Mouse (Mus musculus) megakaryocyte, embryonic 14.5 days (primary cell): ENCODE measurements around the gene Trim46. TPM values are rescaled to one million over a fixed set of nuclear protein-coding genes. Genes with fewer than 3 reads are reported as not detected.

ENCODE experiments used
- H3K27me3 ChIP-seq: replicated peaks from 2 replicates; pipeline ENCODE3; 2012; ENCODE audit warnings: inconsistent platforms
- H3K36me3 ChIP-seq: replicated peaks from 2 replicates; pipeline ENCODE3; 2012; ENCODE audit warnings: low read length, inconsistent platforms, mixed read lengths
- H3K4me1 ChIP-seq: 2 replicates; pipeline ENCODE4 v1.6.1; 2012; ENCODE audit warnings: inconsistent platforms
- H3K4me3 ChIP-seq: replicated peaks from 2 replicates; pipeline ENCODE3; 2012; ENCODE audit warnings: moderate library complexity, mild to moderate bottlenecking, inconsistent platforms
- H3K9me3 ChIP-seq: 2 replicates; pipeline ENCODE4 v1.6.1; 2012; ENCODE audit warnings: inconsistent platforms
- FLI1 ChIP-seq: IDR thresholded peaks from 2 replicates; pipeline ENCODE4 v1.6.1; 2012; ENCODE audit warnings: low read length, inconsistent platforms, mixed read lengths
- GATA1 ChIP-seq: IDR thresholded peaks from 3 replicates; pipeline ENCODE4 v1.6.1; 2012; ENCODE audit warnings: mixed read lengths, low read length, inconsistent platforms, borderline replicate concordance
- polyA plus RNA-seq: library from polyadenylated mRNA; stranded (reverse); fragments of >175 nt; gene quantifications from 2 replicates; pipeline ENCODE4 v1.2.3, GENCODE M21; 2012; ENCODE audit warnings: low replicate concordance; ENCODE audit not compliant: insufficient read depth

The Trim46 gene
- polyA plus RNA-seq, 1 experiment, result 2.1 TPM

DNA sequence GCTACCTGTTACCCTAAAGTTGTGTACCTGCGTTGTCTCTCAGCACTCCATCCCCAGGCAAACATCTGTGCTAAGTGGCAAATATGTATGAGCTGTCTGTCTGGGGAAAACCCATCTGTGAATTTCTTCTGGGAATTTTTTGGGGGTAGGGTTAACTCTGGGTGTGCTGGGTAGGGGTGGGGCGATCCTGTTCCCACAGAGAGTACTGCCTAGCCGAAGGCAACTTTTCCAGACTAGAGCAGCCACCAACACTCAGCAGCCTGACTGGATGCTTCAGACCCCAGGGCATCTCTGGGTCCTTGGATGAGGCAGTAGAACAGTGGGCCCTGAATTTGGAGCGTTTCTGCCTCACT is 36.2 kb upstream of the Trim46 start:
- H3K36me3 ChIP-seq, result no peaks in the 10 kb centered on the region
- H3K27me3 ChIP-seq, result peaks cover 90% of the 10 kb centered on the region
- H3K4me1 ChIP-seq, result peaks cover 52% of the 10 kb centered on the region
- H3K4me3 ChIP-seq, result no peak overlapping the region
- H3K9me3 ChIP-seq, result no peaks in the 10 kb centered on the region
- TF ChIP-seq FLI1, result no peak

GRCm38 (mm10) chr3:89281579-89282290 is 35.6 kb upstream of the Trim46 start:
- TF ChIP-seq FLI1 (no peak), GATA1 (no peak)
- Histone ChIP-seq H3K4me1 (peaks cover 52% of the 10 kb centered on the region), H3K9me3 (no peaks in the 10 kb centered on the region), H3K36me3 (no peaks in the 10 kb centered on the region), H3K27me3 (peaks cover 91% of the 10 kb centered on the region), H3K4me3 (peak overlapping the region; percentile 90)

GRCm38 (mm10) chr3:89280606-89281511 is 34.8 kb upstream of the Trim46 start, which contains the start of gene Efna1:
TSS of gene Efna1 (minus strand) at chr3:89281142.
- H3K4me1 ChIP-seq, result peaks cover 52% of the 10 kb centered on the region
- H3K27me3 ChIP-seq, result peaks cover 92% of the 10 kb centered on the region
- H3K36me3 ChIP-seq, result no peaks in the 10 kb centered on the region
- H3K4me3 ChIP-seq, result peak within 1 kb of the TSS; percentile 90
- no peak for TF ChIP-seq GATA1
- no peak for TF ChIP-seq FLI1
- no peaks in the 10 kb centered on the region for H3K9me3 ChIP-seq

DNA sequence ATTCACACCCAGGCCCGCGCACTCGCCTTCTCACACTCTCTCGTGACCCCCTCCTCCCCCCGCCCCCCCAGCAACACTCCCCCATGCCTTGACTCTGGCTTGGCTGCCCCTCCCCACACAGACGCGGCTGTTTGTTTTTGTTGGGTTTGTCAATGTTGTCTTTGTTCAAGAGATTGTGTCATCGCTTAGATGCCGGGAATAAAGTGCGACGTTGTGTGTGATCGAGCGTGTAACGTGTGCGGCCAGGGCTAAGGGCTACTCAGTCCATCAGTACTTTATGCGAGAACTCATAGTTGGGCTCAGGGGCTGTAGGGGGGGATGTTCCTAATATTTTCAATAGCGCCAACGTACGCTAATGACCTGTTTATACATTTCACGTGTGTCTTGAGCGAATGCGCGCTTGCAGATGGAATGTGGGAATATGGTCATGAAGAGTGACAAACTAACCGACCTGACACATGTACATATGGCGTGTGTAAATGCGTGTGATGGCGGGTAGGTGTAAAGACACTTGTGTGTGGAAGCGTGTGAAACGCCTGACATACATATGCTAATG is 34.0 kb upstream of the Trim46 start:
- H3K36me3 ChIP-seq, result no peaks in the 10 kb centered on the region
- H3K4me3 ChIP-seq, result peak overlapping the region; percentile 90
- TF ChIP-seq GATA1 (no peak), FLI1 (no peak)
- H3K27me3 ChIP-seq, result peaks cover 91% of the 10 kb centered on the region
- peaks cover 45% of the 10 kb centered on the region for H3K4me1 ChIP-seq
- H3K9me3 ChIP-seq, result no peaks in the 10 kb centered on the region

DNA sequence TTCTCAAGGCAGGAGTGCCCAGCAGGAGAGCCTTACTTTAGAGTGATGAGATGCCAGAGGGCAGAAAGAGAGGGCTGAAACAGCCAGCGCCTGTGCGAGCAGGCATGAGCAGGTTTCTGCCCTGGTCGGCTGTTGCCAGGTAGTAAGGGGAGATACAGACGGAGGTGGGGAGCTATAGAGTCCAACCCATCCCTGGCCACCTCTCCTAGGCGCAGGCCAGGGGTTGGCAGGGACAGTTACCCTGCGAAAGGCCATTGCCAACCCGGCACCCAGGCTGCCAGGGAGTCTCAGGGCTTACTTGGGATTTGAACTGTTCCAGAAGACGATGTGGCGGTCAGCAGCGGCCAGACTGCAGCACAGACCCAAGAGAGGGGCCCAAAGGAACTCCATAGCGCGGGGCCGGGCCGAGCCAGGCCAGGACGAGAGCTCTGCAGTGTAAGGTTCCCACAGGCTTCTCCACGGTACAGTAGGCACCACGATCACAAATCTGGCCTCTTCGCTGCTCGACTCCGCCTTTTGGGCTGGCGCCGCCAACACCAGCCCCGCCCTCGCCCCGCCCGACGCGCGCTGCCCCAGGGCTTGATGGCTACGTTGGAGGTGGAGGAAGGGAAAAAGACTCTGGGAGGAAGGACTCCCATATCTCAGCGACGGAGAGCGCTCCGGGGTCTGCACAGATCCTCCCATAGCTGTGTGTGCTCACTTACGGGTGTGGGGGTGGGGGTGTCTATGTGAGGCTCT is 33.2 kb upstream of the Trim46 start:
- Histone ChIP-seq H3K27me3 (peaks cover 87% of the 10 kb centered on the region), H3K4me3 (peak overlapping the region; percentile 90), H3K36me3 (no peaks in the 10 kb centered on the region), H3K9me3 (no peaks in the 10 kb centered on the region), H3K4me1 (peaks cover 41% of the 10 kb centered on the region)
- TF ChIP-seq FLI1, result no peak
- no peak for TF ChIP-seq GATA1

GRCm38 (mm10) chr3:89278643-89279042 is 32.5 kb upstream of the Trim46 start:
- peaks cover 80% of the 10 kb centered on the region for H3K27me3 ChIP-seq
- peaks cover 41% of the 10 kb centered on the region for H3K4me1 ChIP-seq
- no peaks in the 10 kb centered on the region for H3K36me3 ChIP-seq
- H3K9me3 ChIP-seq, result no peaks in the 10 kb centered on the region
- H3K4me3 ChIP-seq, result no peak overlapping the region
- TF ChIP-seq GATA1 (no peak), FLI1 (no peak)

- H3K4me3 ChIP-seq, result peak overlapping the region; percentile 6
- peaks cover 81% of the 10 kb centered on the region for H3K27me3 ChIP-seq
Observed at GRCm38 (mm10) chr3:89278107-89278506, 32.0 kb upstream of the Trim46 start.

DNA sequence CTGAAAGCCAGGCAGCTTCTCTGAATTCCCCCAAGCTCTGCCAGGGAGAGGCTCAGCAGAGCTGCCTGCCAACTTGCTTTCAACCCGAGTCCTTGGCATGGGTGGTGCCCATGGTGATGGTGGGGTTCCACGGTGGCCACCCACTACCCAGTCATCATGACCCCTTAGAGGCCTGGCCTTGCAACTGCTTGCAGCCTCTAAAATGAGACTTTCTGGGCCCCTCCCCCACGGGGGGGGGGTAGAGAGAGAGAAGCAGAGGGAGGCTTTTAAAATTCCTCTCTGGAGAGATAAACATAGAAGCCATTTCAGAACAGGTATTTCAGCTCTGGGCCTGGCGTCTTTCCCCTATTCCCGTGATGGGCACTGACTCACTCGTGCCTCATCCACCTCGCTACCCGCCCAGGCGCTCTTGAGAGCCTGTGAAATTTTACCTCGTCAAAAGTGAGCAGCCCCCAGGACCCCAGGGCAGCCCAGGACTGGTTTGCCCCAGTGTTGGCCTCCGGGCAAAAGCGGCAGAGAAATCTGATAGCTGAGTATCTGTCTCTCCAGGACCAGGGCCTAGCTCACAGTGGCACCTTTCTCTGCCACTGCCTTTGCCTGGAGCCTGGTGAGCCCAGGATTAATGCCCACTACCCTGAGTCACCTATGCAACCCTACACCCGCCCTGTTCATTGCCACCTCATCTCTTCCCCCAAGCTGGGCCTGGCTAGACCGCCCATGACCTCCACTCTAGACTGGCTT is 31.3 kb upstream of the Trim46 start:
- H3K27me3 ChIP-seq, result peaks cover 81% of the 10 kb centered on the region
- H3K9me3 ChIP-seq, result no peaks in the 10 kb centered on the region
- H3K4me3 ChIP-seq, result no peak overlapping the region
- H3K36me3 ChIP-seq, result no peaks in the 10 kb centered on the region
- peaks cover 45% of the 10 kb centered on the region for H3K4me1 ChIP-seq
- TF ChIP-seq FLI1 (no peak), GATA1 (no peak)

More at GRCm38 (mm10) chr3:89278107-89278506, 32.0 kb upstream of the Trim46 start:
- Histone ChIP-seq H3K9me3 (no peaks in the 10 kb centered on the region), H3K36me3 (no peaks in the 10 kb centered on the region), H3K4me1 (peaks cover 41% of the 10 kb centered on the region)
- TF ChIP-seq FLI1 (no peak), GATA1 (no peak)

GRCm38 (mm10) chr3:89276061-89276460 is 30.0 kb upstream of the Trim46 start:
- Histone ChIP-seq H3K9me3 (no peaks in the 10 kb centered on the region), H3K4me1 (peaks cover 36% of the 10 kb centered on the region), H3K27me3 (peaks cover 77% of the 10 kb centered on the region), H3K36me3 (no peaks in the 10 kb centered on the region), H3K4me3 (peak overlapping the region; percentile 25)
- TF ChIP-seq FLI1, result no peak
- no peak for TF ChIP-seq GATA1
